Mouse (Mus musculus) embryonic facial prominence, embryonic 15.5 days (tissue): ENCODE measurements around the gene Ntm. TPM values are rescaled to one million over a fixed set of nuclear protein-coding genes. Genes with fewer than 3 reads are reported as not detected.
A peak's percentile ranks its signal among the peaks of the same experiment; 100 is the strongest.

ENCODE experiments used
- ATAC-seq: fragments of 200-750 bp; cut with Nextera tagmentation; 2 replicates; pipeline ENCODE4 v1.8.0; 2017; ENCODE audit warnings: low read depth, moderate TSS enrichment; ENCODE audit not compliant: insufficient number of reproducible peaks, low FRiP score, low TSS enrichment
- H3K27ac ChIP-seq: fragments of 300-500 bp; sonication (generic); replicated peaks from 2 replicates; pipeline ENCODE4 v1.5.1; 2015; ENCODE audit warnings: mild to moderate bottlenecking, inconsistent platforms
- H3K27me3 ChIP-seq: fragments of 300-500 bp; sonication (generic); 2 replicates; pipeline ENCODE4 v1.6.1; 2015; ENCODE audit warnings: inconsistent platforms
- H3K36me3 ChIP-seq: fragments of 300-500 bp; sonication (generic); 2 replicates; pipeline ENCODE4 v1.6.1; 2015; ENCODE audit warnings: mild to moderate bottlenecking, inconsistent platforms
- H3K4me1 ChIP-seq: fragments of 300-500 bp; sonication (generic); 2 replicates; pipeline ENCODE4 v1.6.1; 2015; ENCODE audit warnings: inconsistent platforms
- H3K4me2 ChIP-seq: fragments of 300-500 bp; sonication (generic); replicated peaks from 2 replicates; pipeline ENCODE4 v1.6.1; 2015; ENCODE audit warnings: mild to moderate bottlenecking, inconsistent platforms
- H3K4me3 ChIP-seq: fragments of 300-500 bp; sonication (generic); replicated peaks from 2 replicates; pipeline ENCODE4 v1.5.1; 2015; ENCODE audit warnings: mild to moderate bottlenecking, inconsistent platforms
- H3K9ac ChIP-seq: fragments of 300-500 bp; sonication (generic); 2 replicates; pipeline ENCODE4 v1.6.1; 2015; ENCODE audit warnings: inconsistent platforms
- H3K9me3 ChIP-seq: fragments of 300-500 bp; sonication (generic); replicated peaks from 2 replicates; pipeline ENCODE4 v1.6.1; 2016; ENCODE audit warnings: inconsistent platforms
- WGBS: fragments of 180-500 bp; shearing (Covaris S2); methylation state at CpG from one replicate; pipeline ENCODE4 v1.1.7; 2015; 5-methylcytosine and 5-hydroxymethylcytosine counted together
- polyA plus RNA-seq: library from polyadenylated mRNA; unstranded; fragments of >200 nt; fragmentation: Nextera tagmentation; extraction: Ambion mirVana; gene quantifications from 2 replicates; pipeline ENCODE4 v1.2.1, GENCODE M21; 2015

Ntm gene
- 23.8 and 28.2 TPM in 2 replicates for polyA plus RNA-seq

DNA sequence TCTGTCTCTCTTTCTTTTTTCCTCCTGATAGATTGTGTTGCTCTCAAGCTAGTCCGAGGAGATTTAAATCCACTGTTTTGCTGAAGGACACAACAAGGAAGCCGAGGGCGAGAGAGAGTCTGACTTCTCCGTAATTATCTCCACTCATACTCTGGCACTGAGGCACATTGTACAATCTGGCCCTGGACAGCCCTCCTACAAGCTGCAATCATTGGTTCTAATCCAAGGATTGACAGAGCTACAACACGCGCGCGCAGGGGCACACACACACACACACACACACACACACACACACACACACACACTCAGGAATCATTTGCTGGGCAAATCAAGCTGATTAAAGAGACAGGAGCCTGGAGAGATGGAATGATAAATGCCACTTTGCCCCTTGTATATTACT lies at the start of gene Ntm:
TSS of gene Ntm (minus strand) at position 164 of the 400 bp plus-strand sequence.
- H3K4me3 ChIP-seq, result peak within 1 kb of the TSS; percentile 40
- peak within 1 kb of the TSS; percentile 68 for H3K4me2 ChIP-seq
- WGBS, result 10% methylated on average over 8 of the region's 8 CpGs
- no peak within 1 kb of the TSS for H3K9ac ChIP-seq
- peaks cover 42% of the 10 kb centered on the region for H3K27me3 ChIP-seq
- H3K9me3 ChIP-seq, result no peaks in the 10 kb centered on the region
- no peak within 1 kb of the TSS for H3K27ac ChIP-seq
- H3K4me1 ChIP-seq, result peaks cover 12% of the 10 kb centered on the region; the same call in 1 of the 2 replicates
- no peak for ATAC-seq
- no peaks in the 10 kb centered on the region for H3K36me3 ChIP-seq

GRCm38 (mm10) chr9:30005701-30006100 lies 42.8 kb upstream of the Ntm start:
- no peaks in the 10 kb centered on the region for H3K36me3 ChIP-seq
- H3K27me3 ChIP-seq, result no peaks in the 10 kb centered on the region
- WGBS, result 48% methylated on average over 8 of the region's 8 CpGs
- peak; percentile 51; the same call in 1 of the 2 replicates for ATAC-seq
- H3K9me3 ChIP-seq, result no peaks in the 10 kb centered on the region
- no peak overlapping the region for H3K4me3 ChIP-seq
- 0 out of 2 replicates have a peak overlapping the region, but pooled peaks have one; percentile 5 for H3K27ac ChIP-seq
- H3K9ac ChIP-seq, result no peak overlapping the region
- H3K4me1 ChIP-seq, result 0 out of 2 replicates have a peak, but pooled peaks cover 10% of the 10 kb centered on the region
- no peak overlapping the region for H3K4me2 ChIP-seq

- WGBS, result 24% methylated on average over 3 of the region's 3 CpGs
- H3K27me3 ChIP-seq, result no peaks in the 10 kb centered on the region
- H3K27ac ChIP-seq, result no peak overlapping the region
- no peaks in the 10 kb centered on the region for H3K36me3 ChIP-seq
- no peak overlapping the region for H3K9ac ChIP-seq
- no peak overlapping the region for H3K4me2 ChIP-seq
- no peaks in the 10 kb centered on the region for H3K9me3 ChIP-seq
- no peak for ATAC-seq
- no peak overlapping the region for H3K4me3 ChIP-seq
- 0 out of 2 replicates have a peak, but pooled peaks cover 8% of the 10 kb centered on the region for H3K4me1 ChIP-seq
These were observed 40.7 kb upstream of the Ntm start for GRCm38 (mm10) chr9:30003612-30004011.

GRCm38 (mm10) chr9:29981177-29981915 lies 18.4 kb upstream of the Ntm start:
- Histone ChIP-seq H3K4me2 (no peak overlapping the region), H3K9ac (no peak overlapping the region), H3K4me1 (no peaks in the 10 kb centered on the region), H3K36me3 (no peaks in the 10 kb centered on the region), H3K4me3 (no peak overlapping the region), H3K9me3 (no peaks in the 10 kb centered on the region), H3K27me3 (no peaks in the 10 kb centered on the region; the same call in 1 of the 2 replicates), H3K27ac (no peak overlapping the region)
- no peak for ATAC-seq
- 78% methylated on average over 5 of the region's 5 CpGs for WGBS

DNA sequence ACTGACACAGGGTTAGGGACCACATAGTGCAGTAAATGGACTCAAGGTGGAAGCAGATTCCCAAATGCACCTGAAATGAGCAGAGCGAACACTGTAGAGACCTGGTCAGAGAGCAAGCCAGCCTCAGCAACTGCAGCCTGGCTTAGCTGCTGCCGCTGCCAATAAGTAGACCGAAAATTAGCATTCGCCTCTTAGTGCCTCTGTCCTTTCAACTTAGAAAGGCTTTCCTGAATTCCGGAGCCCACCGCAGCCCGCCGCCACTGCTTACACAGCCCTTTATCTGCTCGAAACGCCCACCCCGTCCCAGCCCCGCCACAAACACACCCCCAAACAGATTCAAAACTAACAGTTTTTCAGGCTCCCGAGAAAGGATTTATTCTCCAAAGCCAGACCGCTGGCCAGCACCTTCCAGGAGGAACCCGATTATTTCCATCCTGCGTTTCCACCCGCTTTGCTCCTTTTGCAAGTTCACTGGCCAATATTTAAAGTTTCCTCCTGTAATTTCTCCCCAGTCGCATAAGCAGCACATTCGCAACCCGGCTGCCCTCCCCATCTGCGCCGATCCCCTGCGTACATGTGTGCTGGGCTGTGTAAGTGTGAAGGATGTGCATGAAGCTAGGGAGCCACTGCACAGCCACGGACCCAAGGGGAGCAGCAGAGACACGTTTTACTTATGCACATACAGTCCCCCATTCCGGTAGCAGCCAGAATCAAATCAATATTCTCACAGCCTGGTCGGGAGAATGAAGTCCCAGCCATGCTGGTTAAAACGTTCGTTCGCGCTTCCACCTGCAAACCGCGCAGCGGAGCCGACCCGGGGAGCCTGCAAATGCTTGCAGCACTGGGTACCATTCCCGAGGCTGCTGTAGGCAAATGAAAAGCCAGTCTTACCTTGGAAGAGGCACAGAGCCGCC lies 730 bp downstream of the Ntm start:
- Histone ChIP-seq H3K9me3 (no peaks in the 10 kb centered on the region), H3K36me3 (no peaks in the 10 kb centered on the region), H3K27me3 (peaks cover 42% of the 10 kb centered on the region), H3K4me2 (peak overlapping the region; percentile 68), H3K9ac (no peak overlapping the region), H3K4me1 (peaks cover 12% of the 10 kb centered on the region; the same call in 1 of the 2 replicates), H3K4me3 (peak overlapping the region; percentile 40), H3K27ac (no peak overlapping the region)
- WGBS, result 1% methylated on average over 38 of the region's 38 CpGs
- ATAC-seq, result no peak

DNA sequence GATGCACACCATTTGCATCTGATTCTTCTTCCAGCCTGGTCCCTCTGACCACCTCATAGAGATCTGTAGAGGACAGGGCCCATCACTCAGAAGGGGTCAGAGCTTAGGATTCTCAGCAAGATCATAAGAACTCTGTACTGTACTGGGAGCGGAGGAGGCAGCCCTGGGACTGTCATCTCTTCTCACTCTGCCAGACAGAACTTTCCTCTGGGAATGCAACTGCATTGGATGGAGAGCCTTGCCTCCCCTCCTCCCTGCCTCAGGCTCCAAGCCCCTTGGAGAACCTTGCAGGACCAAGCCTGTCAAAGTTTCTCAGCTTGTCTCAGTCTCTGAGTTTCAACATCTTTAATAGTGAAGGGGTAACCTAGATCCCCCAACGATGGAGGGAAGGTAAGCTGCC lies 1.4 kb downstream of the Ntm start:
- ATAC-seq, result no peak
- no peak overlapping the region for H3K9ac ChIP-seq
- H3K4me3 ChIP-seq, result peak overlapping the region; percentile 40
- H3K27ac ChIP-seq, result no peak overlapping the region
- H3K9me3 ChIP-seq, result no peaks in the 10 kb centered on the region
- H3K4me1 ChIP-seq, result peaks cover 12% of the 10 kb centered on the region; the same call in 1 of the 2 replicates
- WGBS, result 30% methylated on average over 2 of the region's 2 CpGs
- no peaks in the 10 kb centered on the region for H3K36me3 ChIP-seq
- peak overlapping the region; percentile 68 for H3K4me2 ChIP-seq
- H3K27me3 ChIP-seq, result peaks cover 42% of the 10 kb centered on the region

GRCm38 (mm10) chr9:29960741-29961140 lies 2.2 kb downstream of the Ntm start:
- no peak overlapping the region for H3K9ac ChIP-seq
- no peak overlapping the region for H3K27ac ChIP-seq
- no peaks in the 10 kb centered on the region for H3K9me3 ChIP-seq
- no peaks in the 10 kb centered on the region for H3K36me3 ChIP-seq
- 67% methylated on average over 5 of the region's 5 CpGs for WGBS
- peaks cover 42% of the 10 kb centered on the region for H3K27me3 ChIP-seq
- no peak for ATAC-seq
- H3K4me2 ChIP-seq, result no peak overlapping the region
- no peak overlapping the region for H3K4me3 ChIP-seq
- peaks cover 12% of the 10 kb centered on the region; the same call in 1 of the 2 replicates for H3K4me1 ChIP-seq

GRCm38 (mm10) chr9:29960236-29960635 lies 2.7 kb downstream of the Ntm start:
- Histone ChIP-seq H3K4me3 (no peak overlapping the region), H3K9ac (no peak overlapping the region), H3K27ac (no peak overlapping the region), H3K36me3 (no peaks in the 10 kb centered on the region), H3K4me2 (no peak overlapping the region), H3K27me3 (peaks cover 42% of the 10 kb centered on the region), H3K4me1 (peaks cover 12% of the 10 kb centered on the region; the same call in 1 of the 2 replicates), H3K9me3 (no peaks in the 10 kb centered on the region)
- WGBS, result 28% methylated on average over 3 of the region's 3 CpGs
- ATAC-seq, result no peak

DNA sequence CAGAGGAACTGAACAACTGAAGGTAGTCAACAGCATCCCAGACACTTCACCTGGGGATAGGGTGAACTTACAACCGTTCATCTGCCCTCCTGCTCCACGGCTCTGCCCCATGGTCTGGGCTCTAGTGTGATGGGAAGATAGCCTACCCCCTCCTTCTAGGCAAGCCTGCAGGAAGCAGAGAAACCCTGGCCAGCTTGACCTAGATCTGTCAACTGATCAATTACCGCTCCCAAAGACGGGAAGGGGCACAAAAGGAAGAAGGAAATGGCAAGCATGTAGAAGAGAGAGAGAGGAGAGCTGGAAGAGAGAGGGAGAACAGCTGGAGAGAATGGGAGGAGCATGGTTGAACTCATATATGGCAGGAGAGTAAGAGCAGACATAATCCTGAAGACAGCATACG lies 6.0 kb downstream of the Ntm start:
- H3K36me3 ChIP-seq, result no peaks in the 10 kb centered on the region
- ATAC-seq, result no peak
- H3K4me1 ChIP-seq, result peaks cover 5% of the 10 kb centered on the region; the same call in 1 of the 2 replicates
- H3K27me3 ChIP-seq, result peaks cover 24% of the 10 kb centered on the region
- no peak overlapping the region for H3K4me3 ChIP-seq
- no peaks in the 10 kb centered on the region for H3K9me3 ChIP-seq
- no peak overlapping the region for H3K4me2 ChIP-seq
- H3K9ac ChIP-seq, result no peak overlapping the region
- H3K27ac ChIP-seq, result no peak overlapping the region
- 67% methylated on average over 5 of the region's 5 CpGs for WGBS

DNA sequence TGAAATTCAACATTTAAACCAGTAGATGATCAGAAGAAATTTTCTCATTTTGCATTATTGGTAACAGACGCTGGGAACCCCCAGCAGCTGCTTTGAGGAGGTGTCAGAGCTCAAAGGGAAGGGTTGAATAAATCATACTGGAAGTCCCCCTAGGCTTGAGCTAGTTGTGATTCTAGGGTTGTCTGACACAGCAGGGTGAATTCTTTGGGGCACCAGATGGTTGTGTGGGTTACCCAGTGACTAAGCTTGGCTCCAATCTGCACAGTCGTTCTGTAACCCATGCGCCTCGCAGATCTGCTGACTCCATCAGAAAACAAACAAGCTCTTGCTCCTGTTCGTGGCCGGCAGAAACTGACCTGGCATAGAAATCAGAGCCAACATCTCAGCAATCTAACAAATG lies 8.9 kb downstream of the Ntm start:
- Histone ChIP-seq H3K9me3 (no peaks in the 10 kb centered on the region), H3K36me3 (no peaks in the 10 kb centered on the region), H3K27me3 (0 out of 2 replicates have a peak, but pooled peaks cover under 1% of the 10 kb centered on the region), H3K4me1 (no peaks in the 10 kb centered on the region), H3K4me3 (no peak overlapping the region), H3K4me2 (no peak overlapping the region), H3K9ac (no peak overlapping the region), H3K27ac (no peak overlapping the region)
- no peak for ATAC-seq
- 52% methylated on average over 6 of the region's 6 CpGs for WGBS

GRCm38 (mm10) chr9:29949041-29949440 lies 13.9 kb downstream of the Ntm start:
- no peak overlapping the region for H3K9ac ChIP-seq
- no peak overlapping the region for H3K27ac ChIP-seq
- no peak overlapping the region for H3K4me2 ChIP-seq
- no peaks in the 10 kb centered on the region for H3K36me3 ChIP-seq
- ATAC-seq, result no peak
- no peaks in the 10 kb centered on the region for H3K4me1 ChIP-seq
- 83% methylated on average over 3 of the region's 3 CpGs for WGBS
- H3K4me3 ChIP-seq, result no peak overlapping the region
- no peaks in the 10 kb centered on the region for H3K9me3 ChIP-seq
- H3K27me3 ChIP-seq, result no peaks in the 10 kb centered on the region
